Mouse (Mus musculus) embryonic facial prominence, embryonic 11.5 days (tissue): ENCODE results near the gene Olfr782. TPM values are rescaled to one million over a fixed set of nuclear protein-coding genes. Genes with fewer than 3 reads are reported as not detected.
"Not testable (repeated sequence)": the region's sequence is repeated elsewhere in the genome, so short reads cannot be mapped to it uniquely, and the experiment has no call there.

Source experiments
- ATAC-seq: fragments of 200-750 bp; cut with Nextera tagmentation; replicated peaks from 2 replicates; pipeline ENCODE4 v1.8.0; 2017; ENCODE audit warnings: low read depth; ENCODE audit not compliant: insufficient number of reproducible peaks, low FRiP score, low TSS enrichment
- DNase-seq: peaks from one replicate; pipeline ENCODE4 v3.0.0-alpha.2; 2015; ENCODE audit warnings: low spot score
- H3K27ac ChIP-seq: fragments of 300-500 bp; sonication (generic); replicated peaks from 2 replicates; pipeline ENCODE4 v1.5.1; 2014; ENCODE audit warnings: mild to moderate bottlenecking, low read depth, low read length, control low read depth
- H3K27me3 ChIP-seq: fragments of 300-500 bp; sonication (generic); 2 replicates; pipeline ENCODE4 v1.6.1; 2014; ENCODE audit warnings: mild to moderate bottlenecking, low read length, moderate library complexity, mixed read lengths; ENCODE audit not compliant: control insufficient read depth, insufficient read depth
- H3K36me3 ChIP-seq: fragments of 300-500 bp; sonication (generic); replicated peaks from 2 replicates; pipeline ENCODE4 v1.6.1; 2014; ENCODE audit warnings: low read depth, mild to moderate bottlenecking, low read length, moderate library complexity, mixed read lengths; ENCODE audit not compliant: control insufficient read depth, insufficient read depth
- H3K4me1 ChIP-seq: fragments of 300-500 bp; sonication (generic); 2 replicates; pipeline ENCODE4 v1.6.1; 2014; ENCODE audit warnings: low read length, mixed read lengths; ENCODE audit not compliant: control insufficient read depth, insufficient read depth
- H3K4me2 ChIP-seq: fragments of 300-500 bp; sonication (generic); 2 replicates; pipeline ENCODE4 v1.6.1; 2014; ENCODE audit warnings: low read depth, mild to moderate bottlenecking, control low read depth, low read length, moderate library complexity
- H3K4me3 ChIP-seq: fragments of 300-500 bp; sonication (generic); 2 replicates; pipeline ENCODE4 v1.5.1; 2014; ENCODE audit warnings: low read depth, low read length, control low read depth
- H3K9ac ChIP-seq: fragments of 300-500 bp; sonication (generic); replicated peaks from 2 replicates; pipeline ENCODE4 v1.6.1; 2014; ENCODE audit warnings: mild to moderate bottlenecking, control low read depth, low read length
- H3K9me3 ChIP-seq: fragments of 300-500 bp; sonication (generic); replicated peaks from 2 replicates; pipeline ENCODE4 v1.6.1; 2016; ENCODE audit warnings: mild to moderate bottlenecking, low read length, inconsistent platforms, mixed read lengths; ENCODE audit not compliant: control insufficient read depth
- WGBS: fragments of 180-500 bp; shearing (Covaris S2); extraction: QIAGEN DNeasy Blood & Tissue Kit; methylation state at CpG from one replicate; pipeline ENCODE4 v1.1.7; 2014; 5-methylcytosine and 5-hydroxymethylcytosine counted together
- polyA plus RNA-seq: library from polyadenylated mRNA; unstranded; fragments of >200 nt; fragmentation: Nextera tagmentation; extraction: Ambion mirVana; gene quantifications from 2 replicates; pipeline ENCODE4 v1.2.1, GENCODE M21; 2014

Gene Olfr782
- not detected in 2 replicates for polyA plus RNA-seq

DNA sequence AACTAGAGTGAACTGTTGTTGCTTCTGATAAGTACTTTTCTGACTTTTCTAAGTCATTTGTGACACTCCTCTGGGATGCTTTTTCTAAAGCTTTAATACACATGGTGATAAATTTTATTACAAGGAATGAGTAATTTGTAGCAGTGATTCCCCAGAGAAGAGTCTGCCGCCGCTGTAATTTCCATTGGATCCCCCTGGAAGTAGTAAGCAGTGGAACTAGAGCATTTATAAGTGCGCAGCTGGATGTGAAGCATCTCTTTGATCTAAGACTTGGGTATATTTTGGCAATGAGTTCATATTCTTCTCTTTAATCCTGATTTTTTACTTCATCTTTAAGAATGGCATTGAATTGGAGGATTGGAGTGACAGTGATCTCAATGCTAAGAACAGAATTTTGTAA, at the start of gene Olfr782:
TSS of gene Olfr782 (plus strand) at position 301 of the 400 bp plus-strand sequence.
- Histone ChIP-seq H3K27ac (no peak within 1 kb of the TSS), H3K9ac (no peak within 1 kb of the TSS), H3K9me3 (no peaks in the 10 kb centered on the region), H3K36me3 (no peaks in the 10 kb centered on the region), H3K4me1 (no peaks in the 10 kb centered on the region), H3K4me3 (no peak within 1 kb of the TSS), H3K4me2 (no peak within 1 kb of the TSS), H3K27me3 (no peaks in the 10 kb centered on the region)
- 94% methylated on average over 3 of the region's 3 CpGs for WGBS
- DNase-seq (no peak), ATAC-seq (no peak)

DNA sequence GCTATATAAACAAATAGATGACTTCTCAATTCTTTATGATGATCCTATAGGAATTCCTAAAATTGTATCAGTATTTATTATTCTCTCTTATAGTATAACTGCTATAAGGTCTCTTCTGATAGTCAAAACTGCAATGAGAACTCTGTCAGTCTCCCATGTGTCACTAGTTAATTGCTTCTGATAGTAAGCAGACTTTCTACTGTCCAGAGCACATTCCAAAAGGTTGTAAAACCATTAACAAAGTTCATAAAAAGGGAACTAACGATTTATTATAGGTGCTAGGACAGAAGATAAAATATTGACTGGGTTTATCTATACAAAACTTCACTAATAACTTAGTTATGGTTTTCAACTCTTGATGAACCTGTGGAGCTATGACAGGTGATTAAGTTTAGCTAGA, 35.7 kb upstream of the Olfr782 start:
- H3K27me3 ChIP-seq, H3K4me2 ChIP-seq, H3K27ac ChIP-seq, H3K4me3 ChIP-seq, H3K4me1 ChIP-seq, H3K36me3 ChIP-seq, H3K9ac ChIP-seq, DNase-seq, ATAC-seq, H3K9me3 ChIP-seq: not testable (repeated sequence)
- WGBS, result 55% methylated on average over 1 of the region's 1 CpGs

DNA sequence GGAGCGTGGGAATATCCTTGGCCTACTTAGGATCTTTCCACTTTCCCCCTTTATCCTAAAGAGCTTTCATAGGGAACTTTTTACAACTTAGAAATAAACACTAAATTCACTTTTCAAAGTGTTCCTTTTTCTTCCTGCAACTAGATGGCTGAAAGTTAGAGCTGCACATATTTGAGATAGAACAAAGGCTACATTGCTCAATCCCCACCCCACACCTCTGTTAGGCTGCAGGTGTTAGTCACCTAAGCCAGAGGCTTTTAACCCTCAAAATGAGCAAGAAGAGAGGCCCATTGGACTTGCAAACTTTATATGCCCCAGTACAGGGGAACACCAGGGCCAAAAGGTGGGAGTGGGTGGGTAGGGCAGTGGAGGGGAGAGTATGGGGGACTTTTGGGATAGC, 35.1 kb upstream of the Olfr782 start:
- not testable (repeated sequence) for H3K36me3 ChIP-seq
- no CpG with 5 or more reads among the region's 1 CpGs for WGBS

DNA sequence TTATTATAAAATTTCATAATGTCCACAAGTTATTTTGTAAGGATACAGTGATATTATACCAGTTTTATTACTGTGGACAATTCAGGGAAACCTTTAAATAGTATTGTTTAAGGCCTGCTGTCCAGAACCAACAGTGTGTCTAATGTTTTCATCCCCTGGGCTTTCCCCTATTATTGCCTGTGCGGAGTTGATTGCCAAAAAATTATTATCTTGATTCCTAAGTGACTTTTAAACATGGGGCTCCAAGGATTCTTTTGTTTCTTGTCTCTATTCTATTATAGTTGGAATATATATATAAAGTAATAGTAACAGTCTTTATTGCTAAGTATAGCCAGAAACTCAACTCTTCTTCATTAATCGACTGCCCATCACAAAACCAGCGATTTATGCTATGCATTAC, 30.8 kb upstream of the Olfr782 start, which contains the start of gene Olfr780:
TSS of gene Olfr780 (plus strand) at position 301 of the 400 bp plus-strand sequence.
- Histone ChIP-seq H3K9me3 (no peaks in the 10 kb centered on the region), H3K27me3 (no peaks in the 10 kb centered on the region), H3K36me3 (no peaks in the 10 kb centered on the region), H3K9ac (no peak within 1 kb of the TSS), H3K4me3 (no peak within 1 kb of the TSS), H3K4me1 (no peaks in the 10 kb centered on the region), H3K4me2 (no peak within 1 kb of the TSS), H3K27ac (no peak within 1 kb of the TSS)
- ATAC-seq, result no peak
- DNase-seq, result no peak
- WGBS, result 84% methylated on average over 3 of the region's 3 CpGs

More for the DNA sequence above, 35.1 kb upstream of the Olfr782 start:
- not testable (repeated sequence) for H3K4me1 ChIP-seq, H3K4me3 ChIP-seq, ATAC-seq, H3K9ac ChIP-seq, H3K27ac ChIP-seq, DNase-seq, H3K4me2 ChIP-seq, H3K9me3 ChIP-seq, H3K27me3 ChIP-seq

DNA sequence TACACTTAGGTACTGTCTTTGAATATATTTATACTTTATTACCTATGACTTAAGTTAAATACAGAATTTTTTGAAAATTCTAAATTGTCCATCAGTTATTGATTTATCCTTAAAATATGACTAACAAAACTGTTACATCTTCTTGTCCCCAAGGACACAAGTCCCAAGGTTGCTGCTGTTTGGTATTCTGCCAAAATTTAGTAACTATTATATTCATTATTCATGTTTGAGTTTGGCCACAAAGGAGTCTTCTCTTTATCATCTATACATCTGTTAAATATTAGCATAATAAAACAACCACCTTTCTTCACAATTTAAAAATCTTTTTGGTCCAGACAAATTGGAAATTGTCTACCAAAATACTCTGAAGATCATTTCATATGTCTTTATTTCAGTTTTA, 20.1 kb upstream of the Olfr782 start, which contains the start of gene Olfr781:
TSS of gene Olfr781 (plus strand) at position 301 of the 400 bp plus-strand sequence.
- DNase-seq (no peak), ATAC-seq (no peak)
- H3K27ac ChIP-seq, result no peak within 1 kb of the TSS
- no peak within 1 kb of the TSS for H3K4me3 ChIP-seq
- H3K9me3 ChIP-seq, result no peaks in the 10 kb centered on the region
- H3K4me2 ChIP-seq, result no peak within 1 kb of the TSS
- H3K27me3 ChIP-seq, result no peaks in the 10 kb centered on the region
- H3K4me1 ChIP-seq, result no peaks in the 10 kb centered on the region
- H3K36me3 ChIP-seq, result no peaks in the 10 kb centered on the region
- H3K9ac ChIP-seq, result no peak within 1 kb of the TSS

DNA sequence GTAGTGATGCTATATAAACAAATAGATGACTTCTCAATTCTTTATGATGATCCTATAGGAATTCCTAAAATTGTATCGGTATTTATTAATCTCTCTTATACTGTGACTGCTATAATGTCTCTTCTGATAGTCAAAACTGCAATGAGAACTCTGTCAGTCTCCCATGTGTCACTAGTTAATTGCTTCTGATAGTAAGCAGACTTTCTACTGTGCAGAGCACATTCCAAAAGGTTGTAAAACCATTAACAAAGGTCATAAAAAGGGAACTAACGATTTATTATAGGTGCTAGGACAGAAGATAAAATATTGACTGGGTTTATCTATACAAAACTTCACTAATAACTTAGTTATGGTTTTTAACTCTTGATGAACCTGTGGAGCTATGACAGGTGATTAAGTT, 3.8 kb downstream of the Olfr782 start:
- H3K27ac ChIP-seq, H3K4me3 ChIP-seq, H3K9me3 ChIP-seq, H3K4me2 ChIP-seq, H3K9ac ChIP-seq, H3K36me3 ChIP-seq, H3K27me3 ChIP-seq, DNase-seq, H3K4me1 ChIP-seq, ATAC-seq: not testable (repeated sequence)
- 78% methylated on average over 2 of the region's 2 CpGs for WGBS

DNA sequence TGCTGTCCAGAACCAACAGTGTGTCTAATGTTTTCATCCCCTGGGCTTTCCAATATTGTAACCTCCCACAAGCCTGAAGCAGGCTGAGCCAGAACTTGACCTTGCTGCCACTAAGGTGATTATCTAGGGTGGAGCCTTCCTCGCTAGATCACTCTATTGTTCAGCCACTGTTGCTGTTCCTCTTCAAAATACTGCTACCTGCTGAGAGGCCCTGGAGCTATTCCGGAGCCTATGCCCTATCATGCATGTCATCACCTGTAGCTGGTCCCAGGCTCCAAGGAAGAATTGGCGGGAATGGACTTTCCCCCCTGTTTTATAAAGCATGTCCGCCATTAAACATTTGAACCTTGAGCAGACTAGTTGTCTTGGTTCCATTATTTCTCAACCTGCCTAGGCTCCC, 7.8 kb downstream of the Olfr782 start:
- H3K4me2 ChIP-seq, H3K4me3 ChIP-seq, H3K4me1 ChIP-seq, H3K9ac ChIP-seq, DNase-seq, H3K36me3 ChIP-seq, H3K27me3 ChIP-seq, ATAC-seq, H3K27ac ChIP-seq, H3K9me3 ChIP-seq: not testable (repeated sequence)
- 86% methylated on average over 4 of the region's 4 CpGs for WGBS

DNA sequence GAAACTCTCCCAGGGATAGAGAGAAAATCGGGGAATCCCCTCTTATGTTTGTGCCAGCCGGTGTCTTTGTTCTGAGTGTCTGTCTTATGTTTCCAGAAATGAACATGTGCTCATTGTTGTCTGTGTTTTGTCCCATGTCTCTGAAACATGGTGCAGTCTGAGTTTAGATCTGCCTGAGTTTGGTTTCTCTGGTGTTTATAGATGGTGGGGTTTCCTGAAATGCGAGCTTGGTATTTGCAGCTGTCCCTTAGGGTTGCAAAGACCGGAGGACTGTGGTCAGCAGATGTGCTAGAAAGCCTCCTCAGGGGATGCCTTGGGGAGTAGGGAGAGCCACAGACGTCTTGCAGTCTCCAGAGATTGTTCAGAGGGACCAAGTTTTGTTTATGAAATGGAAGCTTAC, 8.7 kb downstream of the Olfr782 start:
- H3K4me3 ChIP-seq, result no peak overlapping the region
- no peaks in the 10 kb centered on the region for H3K27me3 ChIP-seq
- H3K27ac ChIP-seq, result no peak overlapping the region
- H3K36me3 ChIP-seq, result no peaks in the 10 kb centered on the region
- 71% methylated on average over 5 of the region's 5 CpGs for WGBS
- DNase-seq (no peak), ATAC-seq (no peak)
- H3K9me3 ChIP-seq, result no peaks in the 10 kb centered on the region
- H3K9ac ChIP-seq, result no peak overlapping the region
- H3K4me2 ChIP-seq, result no peak overlapping the region
- H3K4me1 ChIP-seq, result no peaks in the 10 kb centered on the region
